Mouse (Mus musculus) ES-E14 (cell line): ENCODE results near the gene Slc30a6.

Source experiments
- CHD2 ChIP-seq: IDR thresholded peaks from 2 replicates; pipeline ENCODE4 v1.6.1; 2014; ENCODE audit warnings: mild to moderate bottlenecking, low read depth, low read length, inconsistent platforms
- HCFC1 ChIP-seq: IDR thresholded peaks from 2 replicates; pipeline ENCODE4 v1.6.1; 2012; ENCODE audit warnings: low read length, inconsistent platforms, borderline replicate concordance; ENCODE audit not compliant: insufficient read depth
- MAFK ChIP-seq: IDR thresholded peaks from 2 replicates; pipeline ENCODE4 v1.6.1; 2014; ENCODE audit warnings: mild to moderate bottlenecking, low read depth, low read length, inconsistent platforms; ENCODE audit not compliant: insufficient read depth
- ZNF384 ChIP-seq: IDR thresholded peaks from 2 replicates; pipeline ENCODE4 v1.6.1; 2012; ENCODE audit warnings: low read depth, low read length, inconsistent platforms

DNA sequence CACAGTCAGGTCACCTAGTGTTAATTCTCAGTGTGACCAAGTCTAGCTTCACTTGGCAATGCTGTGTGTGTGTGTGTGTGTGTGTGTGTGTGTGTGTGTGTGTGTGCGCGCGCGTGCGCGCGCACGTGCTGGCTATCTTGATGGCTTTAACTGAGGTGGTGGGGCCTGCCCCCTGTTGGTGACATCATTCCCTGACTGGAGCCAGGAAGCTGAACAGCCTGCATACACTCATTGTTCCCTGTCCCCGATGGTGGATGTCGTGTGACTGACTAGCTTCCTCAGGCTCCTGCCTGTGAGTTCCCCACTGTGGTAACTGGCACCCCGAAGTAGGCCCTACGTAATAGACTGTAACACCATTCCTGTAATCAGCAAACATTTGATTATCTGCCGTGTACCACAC is 36.1 kb downstream of the Slc30a6 start:
- TF ChIP-seq CHD2 (no peak), HCFC1 (no peak), ZNF384 (no peak), MAFK (no peak)
